Mouse (Mus musculus) layer of hippocampus, postnatal 25 days (tissue): ENCODE measurements around the gene Hdhd3. TPM values are rescaled to one million over a fixed set of nuclear protein-coding genes. Genes with fewer than 3 reads are reported as not detected.

Experiments used
- DNase-seq, 2 experiments: peaks; one replicate each; pipeline ENCODE4 v3.0.0; 2022; ENCODE audit warnings: mixed read lengths in 2 of 2, low spot score in 1 of 2; ENCODE audit errors: extremely low spot score in 1 of 2
- total RNA-seq, 2 experiments: library from RNA; stranded (reverse); gene quantifications; 2 replicates each; pipeline ENCODE4 v1.2.3; 2021

Gene Hdhd3
- total RNA-seq, 2 experiments from 2014 or later = 9.4 to 10.7 TPM

- no peak for DNase-seq
These were observed 11.7 kb upstream of the Hdhd3 start for GRCm38 (mm10) chr4:62514995-62515394.

GRCm38 (mm10) chr4:62513998-62514506 is 10.8 kb upstream of the Hdhd3 start:
- DNase-seq = no peak

GRCm38 (mm10) chr4:62509946-62510345 is 6.7 kb upstream of the Hdhd3 start:
- DNase-seq = no peak

GRCm38 (mm10) chr4:62508839-62509238 is 5.6 kb upstream of the Hdhd3 start:
- DNase-seq = no peak

- no peak for DNase-seq
These were observed 3.5 kb upstream of the Hdhd3 start for GRCm38 (mm10) chr4:62506798-62507197.

GRCm38 (mm10) chr4:62505991-62506390 is 2.7 kb upstream of the Hdhd3 start:
- no peak for DNase-seq

- DNase-seq = no peak
These were observed 298 bp downstream of the Hdhd3 start for GRCm38 (mm10) chr4:62502969-62503368.

- peak; percentile 80 to 82 for DNase-seq
These were observed 1.1 kb downstream of the Hdhd3 start for GRCm38 (mm10) chr4:62501964-62502732.

- DNase-seq = no peak
These were observed 1.7 kb downstream of the Hdhd3 start for GRCm38 (mm10) chr4:62501534-62501933.

GRCm38 (mm10) chr4:62500799-62501198 is 2.5 kb downstream of the Hdhd3 start:
- no peak for DNase-seq

GRCm38 (mm10) chr4:62496815-62497214 is 6.5 kb downstream of the Hdhd3 start:
- no peak for DNase-seq

GRCm38 (mm10) chr4:62495946-62496345 is 7.3 kb downstream of the Hdhd3 start:
- no peak for DNase-seq

- no peak for DNase-seq
These were observed 9.0 kb downstream of the Hdhd3 start for GRCm38 (mm10) chr4:62494230-62494629.

GRCm38 (mm10) chr4:62492682-62493081 is 10.6 kb downstream of the Hdhd3 start:
- no peak for DNase-seq

GRCm38 (mm10) chr4:62487914-62488313 is 15.4 kb downstream of the Hdhd3 start:
- DNase-seq = no peak

- no peak for DNase-seq
These were observed 16.1 kb downstream of the Hdhd3 start for GRCm38 (mm10) chr4:62487172-62487571.

GRCm38 (mm10) chr4:62486162-62486696 is 17.0 kb downstream of the Hdhd3 start:
- no peak for DNase-seq

- no peak for DNase-seq
These were observed 17.7 kb downstream of the Hdhd3 start for GRCm38 (mm10) chr4:62485450-62486161.

GRCm38 (mm10) chr4:62484928-62485327 is 18.3 kb downstream of the Hdhd3 start:
- no peak for DNase-seq

GRCm38 (mm10) chr4:62480709-62481605 is 22.3 kb downstream of the Hdhd3 start:
- DNase-seq = no peak
